Mouse (Mus musculus) embryonic stem cell, embryonic (primary cell): Measurements from ENCODE around the gene Habp4.

Experiments
- CTCF ChIA-PET, 4 experiments: fragments of 300-600 bp in 2 of 4; fragments of 350-600 bp in 2 of 4; sonication (Branson Sonifier 250); formaldehyde crosslinking; loops; one replicate each; lab custom pipeline; 2022; ENCODE audit warnings: inconsistent platforms in 2 of 4; lab: Charles Lee
- POLR2A ChIA-PET, 4 experiments: fragments of 300-600 bp in 2 of 4; fragments of 350-600 bp in 2 of 4; sonication (Branson Sonifier 250); formaldehyde crosslinking; loops; one replicate each; lab custom pipeline; 2022; ENCODE audit warnings: antibody characterized with exemption in 4 of 4, inconsistent platforms in 1 of 4; lab: Charles Lee

Gene Habp4

GRCm38 (mm10) chr13:64156966-64157365 lies 4.7 kb upstream of the Habp4 start:
- POLR2A ChIA-PET, result interaction anchor here in 1 of 4 experiments (1.5 kb wide), 1 partner anchor 19 kb away, joined by 4 read pairs; no protein-coding TSS in a partner anchor
- CTCF ChIA-PET, result no interaction called here

- CTCF ChIA-PET, result interaction anchor here in 3 of 4 experiments (1.0 to 1.9 kb wide), 9 partner anchors 17 to 277 kb away, joined by 3 to 13 read pairs (median 4); partner anchors contain the start of gene Aaed1 (in 1 of the 3)
- POLR2A ChIA-PET, result interaction anchor here (0.6 to 7.8 kb wide), 55 partner anchors 8 to 731 kb away, joined by 3 to 127 read pairs (median 5); partner anchors contain the start of genes Zfp367 (in 3 of the 4), Aaed1 (in 2 of the 4), Cdk20 (in 2 of the 4) and Cdc14b (in 1 of the 4)
Observed at GRCm38 (mm10) chr13:64161916-64162611, 440 bp downstream of the Habp4 start.

- CTCF ChIA-PET, result interaction anchor here in 3 of 4 experiments (1.0 to 1.9 kb wide), 5 partner anchors 16 to 143 kb away, joined by 3 to 7 read pairs (median 4); no protein-coding TSS in a partner anchor
Observed at GRCm38 (mm10) chr13:64162626-64163025, 1.0 kb downstream of the Habp4 start.

GRCm38 (mm10) chr13:64163147-64163715 lies 1.6 kb downstream of the Habp4 start:
- POLR2A ChIA-PET, result interaction anchor here in 3 of 4 experiments (0.7 to 7.8 kb wide), 21 partner anchors 10 to 269 kb away, joined by 3 to 127 read pairs (median 6); partner anchors contain the start of genes Aaed1 (in 2 of the 3), Cdk20 (in 2 of the 3) and Zfp367 (in 2 of the 3)
- CTCF ChIA-PET, result interaction anchor here in 2 of 4 experiments (1.0 to 1.4 kb wide), 2 partner anchors 15 to 64 kb away, joined by 4 to 5 read pairs; no protein-coding TSS in a partner anchor

More at GRCm38 (mm10) chr13:64162626-64163025, 1.0 kb downstream of the Habp4 start:
- POLR2A ChIA-PET, result interaction anchor here in 3 of 4 experiments (0.6 to 7.8 kb wide), 28 partner anchors 7 to 270 kb away, joined by 3 to 127 read pairs (median 6); partner anchors contain the start of genes Zfp367 (in 3 of the 3), Aaed1 (in 2 of the 3), Cdk20 (in 2 of the 3) and Cdc14b (in 1 of the 3)

- ChIA-PET CTCF (interaction anchor here in 1 of 4 experiments (0.5 to 0.9 kb wide), 2 partner anchors 11 to 126 kb away, joined by 3 to 7 read pairs; no protein-coding TSS in a partner anchor), POLR2A (interaction anchor here in 2 of 4 experiments (0.5 to 5.5 kb wide), 6 partner anchors 8 to 80 kb away, joined by 3 to 28 read pairs (median 6); partner anchors contain the start of gene Habp4 (in 2 of the 2))
Observed at GRCm38 (mm10) chr13:64169746-64170145, 8.1 kb downstream of the Habp4 start.

GRCm38 (mm10) chr13:64178000-64178399 lies 16.4 kb downstream of the Habp4 start:
- POLR2A ChIA-PET, result interaction anchor here in 2 of 4 experiments (1.3 to 2.8 kb wide), 4 partner anchors 16 to 135 kb away, joined by 3 to 21 read pairs (median 12); partner anchors contain the start of genes Zfp367 (in 2 of the 2), Aaed1 (in 1 of the 2) and Habp4 (in 1 of the 2)
- CTCF ChIA-PET, result interaction anchor here in 2 of 4 experiments (0.8 to 1.4 kb wide), 4 partner anchors 15 to 139 kb away, joined by 3 to 7 read pairs (median 4); no protein-coding TSS in a partner anchor

- POLR2A ChIA-PET, result interaction anchor here in 3 of 4 experiments (0.7 to 2.8 kb wide), 11 partner anchors 9 to 134 kb away, joined by 3 to 21 read pairs (median 3); partner anchors contain the start of genes Aaed1 (in 2 of the 3), Habp4 (in 2 of the 3) and Zfp367 (in 2 of the 3)
- CTCF ChIA-PET, result interaction anchor here (0.6 to 2.9 kb wide), 14 partner anchors 11 to 1031 kb away, joined by 3 to 19 read pairs (median 4); partner anchors contain the start of gene Aaed1 (in 1 of the 4)
Observed at GRCm38 (mm10) chr13:64178746-64179652, 17.4 kb downstream of the Habp4 start.

- ChIA-PET CTCF (interaction anchor here (0.6 to 2.9 kb wide), 74 partner anchors 9 to 947 kb away, joined by 3 to 49 read pairs (median 4); partner anchors contain the start of genes Aaed1 (in 2 of the 4), Habp4 (in 2 of the 4), Cdc14b (in 1 of the 4) and Cdk20 (in 1 of the 4)), POLR2A (interaction anchor here in 3 of 4 experiments (0.6 to 2.8 kb wide), 23 partner anchors 10 to 252 kb away, joined by 3 to 17 read pairs (median 5); partner anchors contain the start of genes Aaed1 (in 2 of the 3), Cdk20 (in 2 of the 3) and Habp4 (in 2 of the 3))
Observed at GRCm38 (mm10) chr13:64180300-64180699, 18.7 kb downstream of the Habp4 start.

GRCm38 (mm10) chr13:64180888-64181287 lies 19.3 kb downstream of the Habp4 start:
- ChIA-PET POLR2A (interaction anchor here in 3 of 4 experiments (0.6 to 1.6 kb wide), 28 partner anchors 9 to 251 kb away, joined by 3 to 11 read pairs (median 4); partner anchors contain the start of genes Aaed1 (in 2 of the 3), Cdk20 (in 2 of the 3) and Habp4 (in 2 of the 3)), CTCF (interaction anchor here (0.6 to 2.9 kb wide), 83 partner anchors 9 to 946 kb away, joined by 3 to 49 read pairs (median 4); partner anchors contain the start of genes Aaed1 (in 2 of the 4), Habp4 (in 2 of the 4), Cdc14b (in 1 of the 4) and Cdk20 (in 1 of the 4))

- POLR2A ChIA-PET, result interaction anchor here in 1 of 4 experiments (1.0 to 1.3 kb wide), 2 partner anchors 23 to 76 kb away, joined by 3 read pairs; no protein-coding TSS in a partner anchor
- CTCF ChIA-PET, result interaction anchor here in 1 of 4 experiments (1.7 kb wide), 1 partner anchor 130 kb away, joined by 8 read pairs; the partner anchor contains the start of gene Aaed1
Observed at GRCm38 (mm10) chr13:64182091-64182490, 20.5 kb downstream of the Habp4 start.

- ChIA-PET CTCF (interaction anchor here in 2 of 4 experiments (0.8 to 1.7 kb wide), 3 partner anchors 39 to 129 kb away, joined by 3 to 8 read pairs (median 4); partner anchors contain the start of gene Aaed1 (in 1 of the 2)), POLR2A (interaction anchor here in 1 of 4 experiments (0.6 to 1.6 kb wide), 5 partner anchors 14 to 102 kb away, joined by 3 to 5 read pairs (median 3); no protein-coding TSS in a partner anchor)
Observed at GRCm38 (mm10) chr13:64183583-64183982, 22.0 kb downstream of the Habp4 start.

- CTCF ChIA-PET, result interaction anchor here in 1 of 4 experiments (0.7 to 0.8 kb wide), 2 partner anchors 20 to 39 kb away, joined by 3 to 4 read pairs; no protein-coding TSS in a partner anchor
- POLR2A ChIA-PET, result interaction anchor here in 2 of 4 experiments (0.5 to 1.6 kb wide), 5 partner anchors 30 to 128 kb away, joined by 3 to 5 read pairs (median 3); partner anchors contain the start of gene Aaed1 (in 1 of the 2)
Observed at GRCm38 (mm10) chr13:64184361-64184760, 22.7 kb downstream of the Habp4 start.

GRCm38 (mm10) chr13:64185176-64185575 lies 23.6 kb downstream of the Habp4 start:
- ChIA-PET POLR2A (interaction anchor here in 2 of 4 experiments (0.8 to 1.6 kb wide), 2 partner anchors 72 to 128 kb away, joined by 3 to 4 read pairs; partner anchors contain the start of gene Aaed1 (in 1 of the 2)), CTCF (interaction anchor here in 1 of 4 experiments (0.7 kb wide), 1 partner anchor 19 kb away, joined by 3 read pairs; no protein-coding TSS in a partner anchor)

- POLR2A ChIA-PET, result interaction anchor here in 2 of 4 experiments (1.0 to 2.0 kb wide), 2 partner anchors 11 to 31 kb away, joined by 3 to 9 read pairs; no protein-coding TSS in a partner anchor
- CTCF ChIA-PET, result no interaction called here
Observed at GRCm38 (mm10) chr13:64185586-64185985, 24.0 kb downstream of the Habp4 start.

- CTCF ChIA-PET, result no interaction called here
Observed at GRCm38 (mm10) chr13:64186516-64186915, 24.9 kb downstream of the Habp4 start.

More at GRCm38 (mm10) chr13:64186516-64186915, 24.9 kb downstream of the Habp4 start:
- POLR2A ChIA-PET, result interaction anchor here in 3 of 4 experiments (0.6 to 2.2 kb wide), 6 partner anchors 10 to 58 kb away, joined by 3 to 9 read pairs (median 3); partner anchors contain the start of gene Zfp367 (in 1 of the 3)
